Mouse (Mus musculus): Measurements from ENCODE around the gene Npc2. TPM values are rescaled to one million over a fixed set of nuclear protein-coding genes. Genes with fewer than 3 reads are reported as not detected.

Npc2 gene
- polyA plus RNA-seq, 1 experiment = 677 TPM

DNA sequence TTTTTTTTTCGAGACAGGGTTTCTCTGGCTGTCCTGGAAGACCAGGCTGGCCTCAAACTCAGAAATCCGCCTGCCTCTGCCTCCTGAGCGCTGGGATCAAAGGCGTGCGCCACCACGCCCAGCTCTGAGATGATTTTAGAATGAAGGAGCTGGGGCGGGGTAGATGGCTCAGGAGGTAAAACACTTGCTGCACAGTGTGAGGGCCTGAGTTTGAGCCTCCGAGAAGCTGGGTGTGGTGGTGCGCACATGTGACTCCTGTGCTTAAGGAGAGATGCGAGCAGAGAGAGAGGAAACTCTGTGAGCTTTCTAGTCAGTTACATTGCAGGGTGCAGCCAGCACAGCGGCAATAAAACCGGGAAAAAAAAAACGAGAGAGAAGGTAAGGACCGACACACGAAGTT, 7.4 kb downstream of the Npc2 start:
- H3K4me1 ChIP-seq (ENCODE audit: control insufficient read depth, insufficient read depth, low read length) = peaks cover 90% of the 10 kb centered on the region

DNA sequence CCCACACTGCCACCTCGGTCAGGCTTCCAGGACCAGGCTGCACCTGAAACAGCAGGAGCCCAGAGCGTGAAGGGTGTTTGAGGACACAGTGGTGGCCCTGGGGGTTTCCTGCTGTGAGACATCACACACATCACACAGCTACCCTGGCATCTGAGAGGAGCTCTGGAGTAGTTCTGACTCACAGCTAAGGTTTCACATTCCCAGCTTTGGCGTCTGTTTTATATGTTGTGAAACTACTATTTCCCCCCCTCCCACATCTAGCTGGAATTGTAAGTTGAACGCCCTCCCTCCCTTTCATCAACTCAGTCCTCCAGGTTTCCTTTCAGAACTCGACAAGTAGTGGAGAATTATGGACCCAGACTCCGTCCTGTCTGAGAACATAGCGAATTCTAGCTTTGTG, 8.2 kb downstream of the Npc2 start:
- Histone ChIP-seq H3K27ac (ENCODE audit: insufficient read depth, low read depth, low read length) (no peak overlapping the region), H3K4me3 (ENCODE audit: insufficient read depth, low read length) (no peak overlapping the region), H3K4me1 (ENCODE audit: control insufficient read depth, insufficient read depth, low read length) (peaks cover 83% of the 10 kb centered on the region)
- TF ChIP-seq CTCF (IDR thresholded peaks at IDR 0.05; ENCODE audit: low read depth, low read length) (no peak), POLR2A (IDR thresholded peaks at IDR 0.05; ENCODE audit: borderline replicate concordance, low read depth, low read length) (no peak)

More for the DNA sequence above, 7.4 kb downstream of the Npc2 start:
- TF ChIP-seq POLR2A (IDR thresholded peaks at IDR 0.05; ENCODE audit: borderline replicate concordance, low read depth, low read length) (no peak), CTCF (IDR thresholded peaks at IDR 0.05; ENCODE audit: low read depth, low read length) (no peak)
- no peak overlapping the region for H3K4me3 ChIP-seq (ENCODE audit: insufficient read depth, low read length)
- no peak overlapping the region for H3K27ac ChIP-seq (ENCODE audit: insufficient read depth, low read depth, low read length)

DNA sequence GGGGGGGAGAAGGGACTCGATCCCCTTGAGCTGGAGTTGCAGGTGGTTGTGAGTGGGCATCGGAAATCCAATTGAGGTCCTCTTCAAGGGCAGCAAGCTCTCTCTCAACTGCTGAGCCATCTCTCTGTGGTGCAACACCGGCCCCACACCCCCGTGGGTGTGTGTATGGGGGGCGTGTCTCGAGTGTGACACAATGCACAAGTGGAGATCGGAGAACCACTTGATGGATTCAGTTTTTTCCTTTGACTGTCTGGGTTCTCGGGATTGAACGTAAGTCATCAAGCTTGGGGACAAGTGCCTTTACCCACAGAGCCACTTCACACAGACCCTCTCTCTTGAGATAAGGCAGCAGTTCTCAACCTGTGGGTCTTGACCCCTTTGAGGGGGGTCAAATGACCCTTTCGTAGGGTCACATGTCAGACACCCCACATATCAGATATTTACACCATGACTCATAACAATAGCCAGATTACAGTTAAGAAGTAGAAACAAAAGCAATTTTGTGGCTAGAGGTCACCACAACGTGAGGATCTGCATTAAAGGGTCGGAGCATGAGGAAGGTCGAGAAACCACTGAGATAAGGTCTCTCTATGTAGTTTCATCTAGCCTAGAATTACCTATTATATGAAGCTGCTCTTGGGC, 9.3 kb downstream of the Npc2 start:
- Histone ChIP-seq H3K27ac (ENCODE audit: insufficient read depth, low read depth, low read length) (peak overlapping the region; percentile 84), H3K4me3 (ENCODE audit: insufficient read depth, low read length) (no peak overlapping the region), H3K4me1 (ENCODE audit: control insufficient read depth, insufficient read depth, low read length) (peaks cover 72% of the 10 kb centered on the region)
- TF ChIP-seq CTCF (IDR thresholded peaks at IDR 0.05; ENCODE audit: low read depth, low read length) = no peak

DNA sequence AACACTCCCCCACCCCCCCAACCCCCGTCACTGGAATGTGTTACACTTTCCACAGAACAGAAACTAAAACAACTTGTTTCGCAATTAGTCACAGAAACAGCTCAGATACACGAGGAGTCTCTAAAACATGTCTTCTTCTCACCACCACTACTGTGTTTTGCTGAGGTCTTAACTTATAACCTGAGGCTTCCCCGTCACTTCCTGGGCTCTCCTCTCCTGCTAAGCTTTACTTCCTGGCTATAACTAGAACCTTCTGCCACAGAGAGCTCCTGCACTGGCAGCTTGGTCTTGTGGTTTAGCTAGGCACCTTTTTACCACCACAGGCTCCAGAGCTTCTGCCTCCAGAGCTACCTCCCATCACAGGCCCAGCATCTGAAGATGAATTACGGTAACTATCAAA, 10.4 kb downstream of the Npc2 start:
- H3K27ac ChIP-seq (ENCODE audit: insufficient read depth, low read depth, low read length) = peak overlapping the region; percentile 84
- peaks cover 63% of the 10 kb centered on the region for H3K4me1 ChIP-seq (ENCODE audit: control insufficient read depth, insufficient read depth, low read length)
- peak overlapping the region; percentile 3; the same call in 1 of the 2 replicates for H3K4me3 ChIP-seq (ENCODE audit: insufficient read depth, low read length)

DNA sequence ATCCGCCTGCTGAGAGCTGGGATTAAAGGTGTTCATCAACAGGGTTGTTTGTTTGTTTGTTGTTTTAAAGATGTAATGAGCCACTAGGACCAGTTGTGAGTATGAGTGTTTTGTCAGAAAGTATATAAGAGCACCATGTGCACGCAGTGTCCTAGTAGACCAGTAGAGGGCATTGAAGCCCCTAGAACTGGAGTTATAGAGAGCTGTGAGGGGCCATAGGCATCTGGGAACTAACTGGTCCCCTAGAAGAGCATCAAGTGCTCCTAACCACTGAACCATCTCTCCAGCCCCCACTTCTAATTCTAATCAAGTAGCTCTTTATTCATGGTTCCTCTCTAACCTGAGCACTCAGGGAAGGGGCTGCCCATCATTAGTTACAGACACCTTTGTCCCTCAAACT, 13.9 kb downstream of the Npc2 start:
- Histone ChIP-seq H3K27ac (ENCODE audit: insufficient read depth, low read depth, low read length) (no peak overlapping the region), H3K4me3 (ENCODE audit: insufficient read depth, low read length) (no peak overlapping the region), H3K4me1 (ENCODE audit: control insufficient read depth, insufficient read depth, low read length) (peaks cover 33% of the 10 kb centered on the region)
- TF ChIP-seq POLR2A (IDR thresholded peaks at IDR 0.05; ENCODE audit: borderline replicate concordance, low read depth, low read length) (no peak), CTCF (IDR thresholded peaks at IDR 0.05; ENCODE audit: low read depth, low read length) (0 out of 2 replicates have a peak, but pooled peaks have one; percentile 27)

More for the DNA sequence above, 10.4 kb downstream of the Npc2 start:
- TF ChIP-seq POLR2A (IDR thresholded peaks at IDR 0.05; ENCODE audit: borderline replicate concordance, low read depth, low read length) (no peak), CTCF (IDR thresholded peaks at IDR 0.05; ENCODE audit: low read depth, low read length) (no peak)

DNA sequence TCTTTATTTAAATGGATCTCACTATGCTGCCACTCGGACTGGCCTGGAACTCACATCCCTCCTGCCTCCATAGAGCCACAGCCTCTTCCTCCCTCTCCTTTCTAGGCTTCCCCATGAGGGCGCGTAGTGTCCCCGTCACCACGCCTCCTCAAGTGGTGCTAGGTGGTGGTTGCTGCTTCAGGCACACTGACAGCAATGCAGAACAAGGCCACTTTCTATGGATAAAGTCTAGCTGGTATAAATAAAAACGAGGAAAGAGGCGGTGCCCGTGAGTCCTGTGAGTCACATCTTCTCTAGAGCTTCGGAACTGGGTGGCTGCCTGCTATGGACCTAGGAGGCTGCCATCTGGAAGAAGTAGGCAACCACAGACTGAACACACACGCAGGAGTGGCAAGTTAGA, 16.9 kb downstream of the Npc2 start:
- H3K4me3 ChIP-seq (ENCODE audit: insufficient read depth, low read length) = no peak overlapping the region
- no peak overlapping the region for H3K27ac ChIP-seq (ENCODE audit: insufficient read depth, low read depth, low read length)
- TF ChIP-seq CTCF (IDR thresholded peaks at IDR 0.05; ENCODE audit: low read depth, low read length) (no peak), POLR2A (IDR thresholded peaks at IDR 0.05; ENCODE audit: borderline replicate concordance, low read depth, low read length) (no peak)
- peaks cover 33% of the 10 kb centered on the region for H3K4me1 ChIP-seq (ENCODE audit: control insufficient read depth, insufficient read depth, low read length)

DNA sequence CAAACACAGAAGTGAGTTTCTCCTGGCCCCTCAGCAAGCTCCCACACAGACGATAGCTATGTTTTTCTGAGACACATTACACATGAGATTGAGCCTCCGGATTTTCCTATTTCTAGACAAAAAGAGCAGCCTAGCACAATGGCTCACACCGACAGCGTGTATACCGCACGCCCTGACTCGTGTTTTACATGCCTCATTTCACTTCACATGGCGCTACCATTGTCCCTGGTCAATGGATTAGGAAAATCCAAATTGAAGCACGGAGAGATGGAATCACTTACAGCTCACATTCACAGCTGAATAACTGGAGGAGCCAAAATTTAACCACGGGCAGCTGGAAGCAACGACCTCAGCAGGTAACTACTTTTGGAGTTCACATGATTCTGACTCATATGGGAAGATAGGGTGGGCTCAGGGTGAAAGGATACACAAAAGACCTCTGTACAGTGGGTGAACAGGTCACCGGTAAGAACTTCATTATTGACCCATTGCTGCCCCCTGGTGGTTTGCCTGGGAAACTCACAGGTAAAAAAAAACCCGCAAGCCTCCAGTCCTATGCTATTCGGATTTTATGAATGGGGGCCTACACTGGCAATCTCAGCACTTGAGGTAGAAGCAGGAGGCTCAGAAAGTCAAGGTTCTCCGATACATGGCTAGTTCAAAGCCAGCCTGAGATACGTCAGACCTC, 17.8 kb downstream of the Npc2 start:
- Histone ChIP-seq H3K27ac (ENCODE audit: insufficient read depth, low read depth, low read length) (no peak overlapping the region), H3K4me1 (ENCODE audit: control insufficient read depth, insufficient read depth, low read length) (peaks cover 38% of the 10 kb centered on the region), H3K4me3 (ENCODE audit: insufficient read depth, low read length) (no peak overlapping the region)
- TF ChIP-seq POLR2A (IDR thresholded peaks at IDR 0.05; ENCODE audit: borderline replicate concordance, low read depth, low read length) (no peak), CTCF (IDR thresholded peaks at IDR 0.05; ENCODE audit: low read depth, low read length) (peak; percentile 41; the same call in 1 of the 2 replicates)

DNA sequence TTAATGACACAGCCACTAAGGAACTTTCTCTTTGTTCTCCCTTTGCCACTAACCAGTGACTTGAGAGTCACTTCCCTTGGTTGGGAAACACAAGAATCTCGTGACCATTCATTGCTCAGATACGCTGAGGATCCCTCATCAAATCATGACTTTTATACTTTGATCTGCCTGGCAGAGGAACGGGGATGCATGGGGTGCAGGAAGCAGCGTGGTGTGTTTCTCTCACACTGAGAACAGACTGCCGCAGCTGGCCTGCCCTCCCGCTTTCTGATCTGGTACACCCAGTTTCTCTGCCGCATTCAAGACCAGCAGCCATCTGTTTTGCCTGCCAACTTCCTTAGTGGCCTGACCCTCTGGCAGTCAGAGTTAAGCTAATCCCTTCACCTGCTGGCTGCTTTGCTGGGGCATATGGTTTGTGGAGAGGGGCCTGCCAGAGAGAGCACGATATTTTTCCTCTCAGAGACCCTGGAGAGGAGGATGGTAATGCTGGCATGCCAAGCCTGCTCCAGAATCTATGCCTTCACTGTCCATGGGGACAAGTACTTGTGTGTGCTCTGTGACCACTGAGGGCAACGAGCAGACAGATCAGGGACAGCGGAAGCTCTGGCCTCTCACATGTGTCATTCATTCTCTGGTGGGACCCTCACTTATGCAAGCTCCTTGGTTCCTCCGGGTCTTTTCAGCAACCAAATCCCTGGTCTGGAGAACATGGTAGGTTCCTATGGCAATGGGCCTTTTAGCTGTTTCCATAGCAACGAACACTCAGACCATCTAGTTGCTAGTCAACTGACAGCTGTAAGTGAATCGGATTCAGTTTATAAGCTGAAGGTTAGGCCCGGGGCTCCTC, 20.6 kb downstream of the Npc2 start:
- H3K4me1 ChIP-seq (ENCODE audit: control insufficient read depth, insufficient read depth, low read length) = peaks cover 64% of the 10 kb centered on the region
- peak overlapping the region; percentile 96 for H3K27ac ChIP-seq (ENCODE audit: insufficient read depth, low read depth, low read length)
- H3K4me3 ChIP-seq (ENCODE audit: insufficient read depth, low read length) = peak overlapping the region; percentile 30
- TF ChIP-seq POLR2A (IDR thresholded peaks at IDR 0.05; ENCODE audit: borderline replicate concordance, low read depth, low read length) (peak; percentile 57; the same call in 1 of the 2 replicates), CTCF (IDR thresholded peaks at IDR 0.05; ENCODE audit: low read depth, low read length) (no peak)

DNA sequence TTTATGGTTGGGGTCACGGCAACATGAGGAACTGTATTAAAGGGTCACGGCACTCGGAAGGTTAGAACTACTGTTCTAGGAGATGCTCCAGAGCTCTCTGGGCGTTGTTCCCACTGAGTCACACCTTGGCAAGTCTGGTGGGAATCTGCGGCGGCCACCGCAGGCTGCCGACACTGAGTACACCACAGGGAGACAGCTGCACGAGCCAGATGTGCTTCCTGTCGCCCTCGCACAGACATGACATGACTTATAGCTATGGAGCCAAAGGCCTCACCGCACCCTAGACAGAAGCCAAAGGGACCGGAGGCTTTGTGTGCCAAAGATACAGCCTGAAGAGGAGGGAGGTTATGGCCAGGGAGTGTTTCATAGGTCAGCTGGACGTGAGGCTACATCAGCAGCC, 22.3 kb downstream of the Npc2 start:
- Histone ChIP-seq H3K4me1 (ENCODE audit: control insufficient read depth, insufficient read depth, low read length) (peaks cover 77% of the 10 kb centered on the region), H3K4me3 (ENCODE audit: insufficient read depth, low read length) (no peak overlapping the region), H3K27ac (ENCODE audit: insufficient read depth, low read depth, low read length) (peak overlapping the region; percentile 96)
- TF ChIP-seq CTCF (IDR thresholded peaks at IDR 0.05; ENCODE audit: low read depth, low read length) (no peak), POLR2A (IDR thresholded peaks at IDR 0.05; ENCODE audit: borderline replicate concordance, low read depth, low read length) (no peak)

All from bone marrow macrophage, adult 2 months (primary cell).